Mouse (Mus musculus): ENCODE results near the gene Tnrc18.

DNA sequence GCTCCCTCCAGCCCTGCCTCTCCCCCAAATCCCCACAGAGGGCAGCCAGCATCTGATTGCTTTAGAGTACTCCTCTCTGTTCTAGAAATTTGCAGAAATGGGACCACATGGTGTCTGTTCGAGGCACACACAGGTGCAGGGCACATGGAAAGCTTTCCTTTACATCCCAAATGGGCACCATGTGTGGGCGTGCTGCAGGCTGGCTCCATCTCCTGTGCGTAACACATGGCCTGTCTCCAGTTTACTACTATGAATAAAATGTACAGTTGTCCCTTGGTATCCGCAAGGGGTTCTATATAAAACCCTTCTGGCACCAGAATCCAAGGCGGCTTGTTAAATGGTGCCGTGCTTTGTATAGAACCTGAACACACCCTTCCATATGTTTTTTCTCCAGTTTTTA, 120.6 kb downstream of the Tnrc18 start:
- TF ChIP-seq POLR2A (IDR thresholded peaks at IDR 0.05; ENCODE audit: insufficient read depth, low read depth, low read length) (no peak), CTCF (IDR thresholded peaks at IDR 0.05; ENCODE audit: insufficient read depth, low read depth, low read length) (no peak)
